Mouse (Mus musculus) cerebellum, adult 2 months (tissue): Measurements from ENCODE around the gene Tmem63b. TPM values are rescaled to one million over a fixed set of nuclear protein-coding genes. Genes with fewer than 3 reads are reported as not detected.

Experiments used
- DNase-seq, 2 experiments: peaks; one replicate each; pipeline ENCODE4 v3.0.0; 2021
- H3K27ac ChIP-seq: fragments of 200-500 bp; 2 replicates; pipeline ENCODE4 v1.5.1; 2012; ENCODE audit warnings: low read length, control low read depth, inconsistent platforms; ENCODE audit not compliant: insufficient read depth
- H3K27me3 ChIP-seq: fragments of 200-500 bp; 2 replicates; pipeline ENCODE4 v1.6.1; 2012; ENCODE audit warnings: inconsistent platforms, mild to moderate bottlenecking, low read length, moderate library complexity; ENCODE audit not compliant: control insufficient read depth, insufficient read depth
- H3K4me1 ChIP-seq: fragments of 200-500 bp; 2 replicates; pipeline ENCODE4 v1.6.1; 2011; ENCODE audit warnings: low read length; ENCODE audit not compliant: control insufficient read depth, insufficient read depth
- H3K4me3 ChIP-seq: fragments of 200-500 bp; replicated peaks from 2 replicates; pipeline ENCODE3; 2011; ENCODE audit warnings: mild to moderate bottlenecking, low read depth, low read length, control low read depth; ENCODE audit not compliant: insufficient read depth
- CTCF ChIP-seq: fragments of 200-500 bp; IDR thresholded peaks from 2 replicates; pipeline ENCODE4 v1.5.1; 2011; ENCODE audit warnings: low read depth, mild to moderate bottlenecking, control low read depth, low read length, moderate library complexity, borderline replicate concordance; ENCODE audit not compliant: insufficient read depth
- POLR2A ChIP-seq: fragments of 200-500 bp; IDR thresholded peaks from 2 replicates; pipeline ENCODE4 v1.6.1; 2011; ENCODE audit warnings: low read length, control low read depth, borderline replicate concordance; ENCODE audit not compliant: insufficient read depth
- WGBS: fragments of 180-500 bp; shearing (Covaris S2); methylation state at CpG from one replicate; pipeline ENCODE4 v1.1.7; 2018; 5-methylcytosine and 5-hydroxymethylcytosine counted together
- polyA plus RNA-seq: library from polyadenylated mRNA; depleted of rRNA; stranded (reverse); fragments of >200 nt; gene quantifications from 2 replicates; pipeline ENCODE4 v1.2.3, GENCODE M21; 2012

Tmem63b gene
- polyA plus RNA-seq, 1 experiment: 196 TPM

DNA sequence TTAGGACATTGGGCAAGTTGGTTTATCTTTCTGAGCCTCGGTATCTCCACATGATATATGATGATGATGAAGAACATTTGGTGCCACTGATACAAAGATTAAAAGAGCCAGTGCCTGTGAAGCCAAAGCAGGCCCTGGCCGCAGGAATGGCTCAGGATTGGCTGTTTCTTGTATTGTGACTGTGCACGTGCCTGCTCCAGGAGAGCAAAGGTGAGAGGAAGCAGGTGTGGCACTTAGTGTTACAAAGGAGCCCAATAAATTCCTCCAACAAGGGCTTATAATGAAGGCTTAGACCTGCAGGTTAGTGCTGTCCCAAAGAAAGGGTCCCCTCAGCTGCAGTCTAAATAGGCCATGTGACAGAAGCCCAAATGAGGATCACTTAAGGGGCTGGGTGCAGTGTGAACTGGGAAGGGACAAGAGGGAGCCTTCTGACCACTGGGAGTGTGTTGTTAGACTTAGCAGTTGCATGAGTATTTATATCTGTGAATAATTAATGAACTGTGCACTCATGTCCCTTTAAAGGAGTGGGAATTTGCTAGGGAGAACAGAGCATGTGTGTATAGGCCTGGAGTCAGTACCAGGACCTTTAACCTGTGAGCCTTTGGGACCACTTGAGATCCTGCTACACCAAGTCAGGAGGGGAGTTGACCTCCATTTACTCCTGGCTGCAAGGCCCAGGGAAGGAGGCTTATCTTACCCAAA, 12.5 kb upstream of the Tmem63b start:
- Histone ChIP-seq H3K4me3 (no peak overlapping the region), H3K27me3 (no peaks in the 10 kb centered on the region), H3K4me1 (peaks cover 10% of the 10 kb centered on the region), H3K27ac (no peak overlapping the region)
- WGBS: 93% methylated on average over 3 of the region's 3 CpGs
- TF ChIP-seq POLR2A (no peak), CTCF (no peak)
- no peak for DNase-seq

- no peak overlapping the region for H3K27ac ChIP-seq
- H3K4me1 ChIP-seq: peaks cover 13% of the 10 kb centered on the region
- TF ChIP-seq CTCF (no peak), POLR2A (no peak)
- H3K4me3 ChIP-seq: no peak overlapping the region
- no peaks in the 10 kb centered on the region for H3K27me3 ChIP-seq
- 68% methylated on average over 6 of the region's 6 CpGs for WGBS
- DNase-seq: no peak
These were observed 11.7 kb upstream of the Tmem63b start for GRCm38 (mm10) chr17:45698368-45698767.

DNA sequence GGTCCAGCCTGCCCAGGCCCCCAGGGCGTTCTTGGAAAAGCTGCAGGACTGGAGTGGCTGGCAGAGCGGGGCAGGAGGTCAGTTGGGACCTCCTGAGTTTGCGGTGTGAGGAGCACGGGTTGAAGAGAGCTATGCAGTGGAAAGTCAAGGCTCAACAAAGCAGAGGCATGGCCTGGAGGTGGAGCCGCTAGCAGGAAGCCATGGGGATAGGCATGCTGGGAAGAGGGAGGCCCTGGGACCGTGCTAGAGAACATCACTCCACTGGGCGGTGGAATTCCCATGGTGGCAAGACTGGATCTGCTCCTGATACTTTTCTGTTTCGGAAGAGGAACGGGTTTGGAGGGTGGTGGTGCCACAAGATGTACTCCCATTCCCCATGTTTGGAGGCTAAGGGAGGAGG, 10.3 kb upstream of the Tmem63b start:
- no peak for TF ChIP-seq POLR2A
- no peak for TF ChIP-seq CTCF
- 90% methylated on average over 9 of the region's 9 CpGs for WGBS
- H3K27me3 ChIP-seq: no peaks in the 10 kb centered on the region
- DNase-seq: no peak
- no peak overlapping the region for H3K27ac ChIP-seq
- H3K4me3 ChIP-seq: no peak overlapping the region
- H3K4me1 ChIP-seq: peaks cover 13% of the 10 kb centered on the region

GRCm38 (mm10) chr17:45695227-45696120, 8.8 kb upstream of the Tmem63b start:
- Histone ChIP-seq H3K27ac (no peak overlapping the region), H3K4me3 (no peak overlapping the region), H3K27me3 (no peaks in the 10 kb centered on the region), H3K4me1 (peaks cover 13% of the 10 kb centered on the region)
- DNase-seq: no peak
- WGBS: 73% methylated on average over 23 of the region's 23 CpGs
- TF ChIP-seq CTCF (no peak), POLR2A (no peak)

DNA sequence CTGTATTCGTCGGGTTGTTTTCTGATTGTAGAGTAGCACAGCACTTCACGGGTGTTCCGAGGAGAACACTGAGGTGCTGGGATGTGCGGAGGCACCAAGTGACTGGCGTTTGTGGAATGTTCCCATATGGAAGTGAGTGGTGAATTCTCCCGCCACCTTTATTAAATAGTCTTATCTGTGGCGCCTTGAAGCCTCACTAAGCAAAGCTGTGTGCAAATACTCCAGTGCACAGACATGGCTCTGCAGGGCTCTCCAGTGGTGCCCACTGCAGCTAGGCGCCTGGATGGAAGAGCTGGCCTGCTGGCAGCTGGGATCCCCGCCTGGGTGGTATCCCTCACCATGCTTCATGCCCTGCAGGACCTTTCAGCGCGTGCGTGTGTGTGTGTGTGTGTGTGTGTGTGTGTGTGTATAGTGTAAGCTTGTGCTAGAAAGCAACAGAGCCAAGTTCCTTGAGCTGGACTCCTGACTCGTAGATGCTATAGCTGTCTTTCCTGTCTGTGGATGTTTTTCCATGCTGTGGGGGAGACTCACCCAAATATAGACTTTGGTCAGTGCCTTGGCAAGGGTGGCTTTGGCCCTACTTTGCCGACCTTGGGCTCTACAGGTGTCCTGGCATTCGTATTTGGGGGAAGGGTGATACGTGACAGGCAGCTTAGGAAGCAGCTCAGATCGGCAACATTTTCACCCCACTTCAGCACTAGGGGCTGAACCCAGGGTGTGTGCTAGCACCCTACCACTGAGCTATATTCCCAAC, 7.3 kb upstream of the Tmem63b start:
- no peak overlapping the region for H3K4me3 ChIP-seq
- no peak overlapping the region for H3K27ac ChIP-seq
- H3K4me1 ChIP-seq: peaks cover 7% of the 10 kb centered on the region
- DNase-seq: no peak
- 58% methylated on average over 18 of the region's 18 CpGs for WGBS
- no peak for TF ChIP-seq CTCF
- TF ChIP-seq POLR2A: no peak
- H3K27me3 ChIP-seq: no peaks in the 10 kb centered on the region

DNA sequence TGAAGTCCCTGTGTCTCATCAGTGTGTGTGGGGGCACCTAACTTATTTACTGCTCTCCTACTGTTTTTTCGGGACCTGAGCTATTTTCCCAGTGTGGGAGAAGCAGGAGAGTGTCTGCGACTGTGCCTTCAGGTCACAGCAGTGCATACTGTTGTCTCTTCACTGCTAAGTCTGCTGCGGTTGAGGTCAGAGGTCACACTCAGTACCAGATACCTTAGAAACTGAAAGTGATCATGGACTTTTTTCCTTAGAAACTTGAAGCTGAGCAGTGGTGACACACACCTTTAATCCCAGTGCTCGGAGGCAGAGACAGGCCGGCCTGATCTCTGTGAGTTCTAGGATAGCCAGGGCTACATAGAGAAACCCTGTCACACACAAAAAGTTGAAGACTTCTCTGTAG, 5.5 kb upstream of the Tmem63b start:
- TF ChIP-seq CTCF: no peak
- no peak for TF ChIP-seq POLR2A
- peaks cover 8% of the 10 kb centered on the region for H3K4me1 ChIP-seq
- no peak for DNase-seq
- no peak overlapping the region for H3K4me3 ChIP-seq
- WGBS: 87% methylated on average over 5 of the region's 5 CpGs
- no peak overlapping the region for H3K27ac ChIP-seq
- H3K27me3 ChIP-seq: no peaks in the 10 kb centered on the region

DNA sequence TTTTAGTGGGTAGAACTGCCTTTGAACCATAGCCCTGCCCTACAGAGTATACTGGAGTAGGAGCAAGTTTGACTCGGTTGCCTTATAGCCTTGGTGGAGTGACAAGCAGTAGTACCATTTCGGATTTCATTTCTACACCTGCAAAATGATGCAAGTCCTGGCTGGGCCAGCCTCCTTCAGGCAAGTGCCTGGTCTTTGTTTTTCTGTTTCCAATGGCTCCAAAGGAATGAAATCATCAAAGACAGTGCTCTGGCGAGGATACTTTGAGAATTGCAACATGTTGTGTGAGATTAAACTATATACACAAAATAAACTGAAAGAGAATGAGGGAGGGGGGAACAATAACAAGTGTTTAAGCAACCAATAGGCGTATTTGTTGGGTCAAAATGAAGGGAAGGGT, 3.3 kb upstream of the Tmem63b start:
- no peak for DNase-seq
- H3K27me3 ChIP-seq: no peaks in the 10 kb centered on the region
- H3K4me1 ChIP-seq: peaks cover 11% of the 10 kb centered on the region
- WGBS: 88% methylated on average over 4 of the region's 4 CpGs
- TF ChIP-seq POLR2A: no peak
- TF ChIP-seq CTCF: no peak
- no peak overlapping the region for H3K4me3 ChIP-seq
- H3K27ac ChIP-seq: no peak overlapping the region
